Mouse (Mus musculus) heart, postnatal 10 days (tissue): ENCODE data around the gene Dusp18. TPM values are rescaled to one million over a fixed set of nuclear protein-coding genes. Genes with fewer than 3 reads are reported as not detected.
"Not testable (repeated sequence)": the region's sequence is repeated elsewhere in the genome, so short reads cannot be mapped to it uniquely, and the experiment has no call there.

Experiments used
- DNase-seq, 2 experiments: peaks; one replicate each; pipeline ENCODE4 v3.0.0; 2021
- intact Hi-C: fragments of 180-260 bp; cut with DNase I; formaldehyde crosslinking; loops from one replicate; pipeline ENCODE4 v1.15.1; 2025
- total RNA-seq, 2 experiments: library from RNA; stranded (reverse); gene quantifications; 2 replicates each; pipeline ENCODE4 v1.2.3; 2021

Dusp18 gene
- total RNA-seq, 2 experiments from 2014 or later, result 30.3 to 41.9 TPM

DNA sequence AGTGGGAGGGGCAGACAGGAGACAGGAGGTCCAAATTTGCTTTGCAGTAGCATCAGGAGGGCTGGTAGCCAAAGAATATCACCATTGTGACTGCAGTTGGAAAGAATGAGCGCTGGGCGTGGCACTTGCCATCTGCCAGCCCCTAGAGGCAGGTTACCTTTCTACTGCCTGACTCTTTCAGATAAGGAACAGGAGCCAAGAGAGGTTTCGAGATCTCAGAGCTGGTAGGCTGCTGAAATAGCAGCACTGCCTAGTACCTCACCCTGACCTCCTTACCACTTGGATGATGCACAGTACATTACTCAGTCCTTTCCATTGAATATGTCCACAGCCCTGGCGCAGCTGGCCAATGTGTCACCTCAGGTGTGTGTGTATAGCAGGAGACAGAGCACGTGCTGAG lies 7.7 kb upstream of the Dusp18 start:
- intact Hi-C loops, result no loop called here

DNA sequence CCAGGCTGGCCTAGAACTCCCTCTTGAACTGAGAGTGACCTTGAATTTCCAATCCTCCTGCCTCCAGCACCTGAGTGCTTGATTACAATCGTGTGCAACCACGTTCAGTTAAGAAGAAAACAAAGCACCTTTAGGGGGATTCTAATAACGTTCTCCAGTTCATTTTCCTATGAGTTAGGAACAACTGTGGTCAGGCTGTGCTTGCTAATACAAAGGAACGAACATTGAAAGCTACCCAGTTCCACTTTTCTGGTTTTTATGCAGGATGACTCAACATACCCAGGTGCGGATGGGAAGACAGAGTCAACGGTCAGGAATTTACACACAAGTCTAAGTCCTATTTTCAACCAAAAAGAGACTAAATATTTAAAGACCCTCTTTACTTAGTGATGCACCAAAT lies 1.1 kb upstream of the Dusp18 start:
- DNase-seq, result no peak
- intact Hi-C loops, result loop anchor here (2.0 to 10.0 kb wide), 2 partner anchors 19 to 369 kb away; no protein-coding TSS in a partner anchor

More for the DNA sequence above, 7.7 kb upstream of the Dusp18 start:
- DNase-seq, result no peak

DNA sequence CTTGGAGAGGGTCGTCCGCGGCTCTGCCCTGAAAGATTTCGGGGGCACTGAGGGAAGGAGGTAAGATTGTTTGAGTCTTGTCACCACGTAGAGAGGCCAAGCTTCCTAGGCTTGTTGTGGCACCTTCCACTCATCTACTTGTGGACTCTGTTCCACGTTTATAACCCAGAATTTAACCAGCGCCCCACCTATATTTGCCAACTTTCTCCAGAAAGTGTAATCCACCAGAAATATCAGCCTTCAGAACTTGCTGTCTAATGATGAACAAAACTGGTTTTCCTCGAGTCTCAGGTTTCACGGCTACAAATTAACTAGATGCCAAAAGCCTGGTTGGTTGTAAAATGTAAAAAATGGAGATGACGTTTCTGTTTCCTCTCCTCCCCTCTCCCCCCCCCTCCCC lies 418 bp downstream of the Dusp18 start:
- intact Hi-C loops, result loop anchor here (2.0 to 10.0 kb wide), 2 partner anchors 17 to 371 kb away; no protein-coding TSS in a partner anchor
- DNase-seq, result no peak

DNA sequence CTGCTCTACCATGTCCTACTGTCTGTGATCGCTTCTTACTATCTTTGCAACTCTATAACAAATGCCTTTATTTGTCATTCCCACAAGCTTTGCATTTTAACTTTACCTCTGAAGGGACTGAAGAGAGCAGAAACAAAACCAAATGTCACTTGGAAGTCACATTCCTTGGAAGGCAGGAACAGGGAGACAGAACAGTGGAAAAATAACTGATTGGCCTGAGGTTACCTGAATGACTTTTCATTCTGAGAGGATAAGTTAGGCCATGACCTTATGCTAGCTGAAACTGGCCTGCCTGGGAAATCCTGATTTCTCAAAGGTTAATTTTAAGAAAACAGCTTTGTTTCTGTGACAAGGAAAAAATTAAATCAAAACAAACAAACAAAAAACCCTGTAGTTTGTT lies 893 bp downstream of the Dusp18 start:
- peak; percentile 19 to 30 for DNase-seq
- intact Hi-C loops, result loop anchor here (2.0 to 10.0 kb wide), 2 partner anchors 17 to 371 kb away; no protein-coding TSS in a partner anchor

DNA sequence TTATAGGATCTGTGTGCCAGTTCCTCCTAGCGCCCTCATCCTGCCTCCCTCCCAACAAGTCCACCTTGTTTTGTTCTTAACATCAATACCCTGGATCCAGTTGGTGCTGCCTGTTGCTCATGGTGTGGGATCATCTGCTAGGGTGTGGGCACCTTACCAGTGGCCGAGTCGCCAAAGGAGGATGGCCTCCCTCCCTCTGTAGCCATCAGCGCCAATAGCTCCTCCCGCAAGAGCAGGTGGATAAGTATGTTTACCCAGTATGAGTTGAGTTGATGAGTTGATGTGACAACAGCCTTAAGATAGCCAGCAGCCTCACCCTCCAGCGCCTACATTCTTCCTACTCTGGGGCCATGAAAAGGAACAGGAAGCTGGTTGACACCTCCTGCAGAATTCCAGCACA lies 5.3 kb downstream of the Dusp18 start:
- DNase-seq, result no peak
- intact Hi-C loops, result no loop called here

DNA sequence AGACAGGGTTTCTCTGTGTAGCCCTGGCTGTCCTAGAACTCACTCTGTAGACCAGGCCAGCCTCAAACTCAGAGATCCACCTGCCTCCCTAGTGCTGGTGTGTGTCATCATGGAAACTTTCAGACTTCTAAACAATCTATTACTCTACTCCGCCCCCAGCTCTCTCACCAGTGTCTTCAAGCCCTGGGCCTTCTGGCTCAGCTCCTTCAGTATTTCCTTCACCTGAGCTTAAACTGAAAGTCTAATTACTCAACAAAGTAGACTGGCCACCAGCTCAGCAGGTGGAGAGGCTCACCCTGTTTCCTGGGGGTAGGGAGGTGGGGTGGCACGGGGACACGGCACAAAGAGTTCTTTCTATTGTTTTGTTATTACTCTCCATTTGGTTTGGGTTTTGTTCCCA lies 7.5 kb downstream of the Dusp18 start:
- intact Hi-C loops, result no loop called here
- DNase-seq, result no peak

DNA sequence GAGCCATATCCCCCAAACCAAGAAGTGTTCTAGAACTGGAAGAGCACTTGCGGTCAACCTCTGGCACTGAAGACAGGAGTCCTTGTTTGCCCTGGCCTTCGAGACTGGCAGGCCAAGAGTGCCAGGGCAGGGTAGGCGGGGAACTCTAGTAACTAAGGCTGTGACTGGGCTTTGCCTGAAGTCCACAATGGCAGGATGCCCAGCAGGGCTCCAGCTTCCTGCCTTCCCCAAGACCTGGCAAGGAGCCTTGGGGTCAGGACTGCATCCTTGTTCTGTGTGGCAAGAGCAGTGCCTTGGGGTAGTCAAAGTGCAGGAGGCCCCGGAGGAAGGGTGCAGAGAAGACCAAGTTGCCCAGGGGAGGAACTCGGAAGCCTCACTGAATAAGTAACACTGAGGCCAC lies 8.0 kb downstream of the Dusp18 start:
- intact Hi-C loops, result no loop called here
- peak; percentile 79 to 81 for DNase-seq

DNA sequence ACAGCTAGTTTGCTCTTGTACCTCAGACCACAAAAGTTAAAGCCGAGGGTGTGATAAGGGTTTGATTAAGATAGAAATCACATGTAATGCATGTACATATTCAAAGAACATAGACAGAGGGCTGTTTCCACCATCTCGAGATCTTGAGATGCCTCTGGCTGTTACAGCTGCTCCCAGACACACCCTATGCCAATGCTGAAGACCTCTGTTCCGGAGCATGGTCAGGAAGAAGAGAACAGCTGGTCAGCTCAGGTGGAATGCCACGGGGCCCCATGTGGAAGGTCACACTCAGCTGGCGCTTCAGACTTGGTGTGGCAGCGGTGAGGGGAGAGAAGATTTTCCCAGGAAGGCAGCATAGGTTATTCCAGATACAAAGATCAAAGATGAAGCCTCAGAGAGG lies 9.6 kb downstream of the Dusp18 start:
- intact Hi-C loops, result no loop called here
- DNase-seq, result no peak

DNA sequence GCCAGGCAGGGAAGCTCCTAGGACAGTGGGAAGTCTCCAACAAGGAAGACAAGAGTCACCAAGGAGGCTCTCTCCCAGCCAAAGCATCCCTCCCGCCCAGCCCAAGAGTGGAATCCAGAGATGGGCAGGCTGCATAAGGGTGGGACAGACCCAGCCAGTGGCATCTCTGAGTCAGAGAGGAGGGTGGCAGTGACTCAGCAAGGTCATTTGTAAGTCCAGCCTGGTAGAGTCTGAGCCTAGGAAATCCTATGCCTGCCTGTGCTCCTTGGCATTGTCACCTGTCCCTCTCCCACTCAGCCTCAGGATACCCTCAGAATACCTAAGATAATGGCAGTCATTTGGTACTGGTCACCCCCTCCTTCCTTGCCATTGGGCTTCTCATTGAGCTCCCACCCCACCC lies 10.4 kb downstream of the Dusp18 start:
- DNase-seq, result no peak
- intact Hi-C loops, result no loop called here

DNA sequence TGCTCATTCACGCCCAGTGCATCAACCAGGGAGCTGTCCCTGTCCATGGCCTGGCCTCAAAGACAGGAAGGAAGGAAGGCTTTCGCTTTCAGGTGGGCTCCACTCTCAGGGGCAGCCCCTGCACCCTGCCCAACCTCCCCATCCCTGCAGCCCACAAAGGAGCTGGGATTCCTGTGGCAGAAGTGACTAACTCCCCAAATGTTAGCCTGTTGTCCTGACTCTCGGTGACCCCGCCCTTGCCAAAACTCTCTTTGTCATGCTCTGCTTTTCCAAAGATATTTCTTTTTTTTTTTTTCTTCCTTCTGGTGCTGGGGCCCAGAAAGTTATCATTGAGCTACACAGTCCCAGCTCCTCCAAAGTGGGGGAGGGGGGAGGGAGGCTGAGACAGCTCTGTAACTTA lies 14.2 kb downstream of the Dusp18 start:
- intact Hi-C loops, result no loop called here
- no peak for DNase-seq

DNA sequence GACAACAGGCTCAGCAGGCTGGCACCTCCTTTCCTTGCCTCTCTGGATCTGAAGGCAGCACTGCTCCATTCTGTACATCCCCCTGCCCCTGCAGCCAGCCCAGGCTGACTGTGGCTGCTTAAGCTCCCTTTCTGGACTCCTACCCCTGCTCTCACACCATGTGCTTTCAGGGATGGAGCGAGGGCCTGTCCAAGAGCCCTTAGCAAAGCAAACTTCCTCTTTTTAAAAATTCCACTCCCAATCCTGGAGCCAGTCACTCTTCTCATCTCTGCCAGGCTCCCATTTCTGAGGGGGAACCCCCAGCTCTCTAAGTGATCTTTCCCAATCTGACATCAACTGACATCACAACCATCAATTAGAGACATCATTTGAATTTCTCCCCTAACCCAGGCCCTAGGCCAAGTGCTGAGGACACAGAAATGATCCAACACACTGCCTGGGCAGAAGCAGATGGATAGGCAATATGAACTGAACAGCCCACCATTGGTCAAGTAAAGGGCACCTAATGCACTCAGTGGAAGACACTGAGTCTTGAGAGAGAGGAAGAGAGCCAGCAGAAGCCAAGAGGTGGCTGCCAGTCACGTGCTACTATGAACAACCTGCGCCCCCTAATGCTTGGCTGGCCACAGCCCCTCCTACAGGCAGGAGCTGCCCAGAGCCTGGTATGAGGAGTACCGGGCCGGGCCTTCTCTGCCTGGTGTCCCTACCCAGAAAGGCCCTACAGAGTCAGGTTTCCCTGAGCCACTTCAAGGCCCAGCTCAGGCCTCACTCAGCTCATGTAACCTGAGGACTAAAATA lies 15.7 kb downstream of the Dusp18 start:
- peak in 1 of 2 experiments; percentile 17 for DNase-seq
- intact Hi-C loops, result no loop called here

DNA sequence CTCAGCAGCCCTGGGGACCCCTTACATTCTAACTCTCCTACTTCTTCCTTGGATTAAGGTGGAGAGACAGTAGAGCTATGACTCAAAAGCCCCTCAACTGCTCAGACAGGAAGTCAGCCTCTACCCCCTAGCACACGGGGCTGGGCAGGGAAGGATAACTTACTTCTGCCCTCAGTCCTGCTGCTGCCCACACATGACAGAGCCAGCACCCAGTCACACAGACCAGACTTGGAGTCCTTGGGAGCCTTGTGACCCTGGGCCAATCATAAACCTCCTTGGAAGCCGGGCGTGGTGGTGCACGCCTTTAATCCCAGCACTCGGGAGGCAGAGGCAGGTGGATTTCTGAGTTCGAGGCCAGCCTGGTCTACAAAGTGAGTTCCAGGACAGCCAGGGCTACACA lies 16.4 kb downstream of the Dusp18 start:
- DNase-seq, intact Hi-C loops: not testable (repeated sequence)

DNA sequence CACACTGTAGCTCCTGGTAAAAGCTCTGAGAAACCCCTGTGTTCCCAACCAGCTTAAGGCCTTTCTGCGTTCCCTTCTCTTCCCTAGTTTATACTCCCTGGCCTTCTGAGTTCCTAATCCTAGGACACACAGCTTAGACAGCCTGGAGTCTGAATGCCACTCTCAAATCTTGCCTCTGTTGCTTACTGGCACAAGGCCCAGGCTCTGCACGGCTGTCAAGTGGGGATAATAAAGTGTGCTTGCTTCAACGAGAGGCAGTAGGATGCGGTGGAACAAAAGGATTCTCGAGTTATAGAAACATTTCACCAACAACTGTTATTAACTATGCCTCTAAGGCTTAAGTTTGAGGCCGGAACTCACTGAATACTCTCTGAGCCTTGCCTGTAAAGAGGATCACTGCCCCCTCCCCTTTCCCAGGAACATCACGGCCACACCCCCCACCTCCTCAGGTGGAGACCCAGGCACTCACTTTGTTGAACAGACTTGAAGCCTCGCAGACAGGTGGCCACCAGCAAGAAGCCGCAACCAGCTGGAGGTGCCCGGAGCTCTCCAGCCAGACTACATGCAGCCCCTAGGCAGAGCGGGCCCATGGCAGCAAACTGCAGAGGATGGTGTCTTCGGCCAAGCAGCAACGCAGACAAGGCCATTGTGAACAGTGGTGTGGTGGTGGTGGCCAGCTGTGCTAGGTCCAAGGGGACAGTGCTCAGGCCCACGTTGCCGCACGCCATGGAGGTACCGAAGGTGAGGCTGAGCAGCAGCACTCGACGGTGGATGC lies 17.2 kb downstream of the Dusp18 start:
- DNase-seq, result peak; percentile 32 to 42
- intact Hi-C loops, result loop anchor here (2.0 kb wide), 1 partner anchor 17 kb away; the partner anchor contains the start of genes 4921536K21Rik and Dusp18

DNA sequence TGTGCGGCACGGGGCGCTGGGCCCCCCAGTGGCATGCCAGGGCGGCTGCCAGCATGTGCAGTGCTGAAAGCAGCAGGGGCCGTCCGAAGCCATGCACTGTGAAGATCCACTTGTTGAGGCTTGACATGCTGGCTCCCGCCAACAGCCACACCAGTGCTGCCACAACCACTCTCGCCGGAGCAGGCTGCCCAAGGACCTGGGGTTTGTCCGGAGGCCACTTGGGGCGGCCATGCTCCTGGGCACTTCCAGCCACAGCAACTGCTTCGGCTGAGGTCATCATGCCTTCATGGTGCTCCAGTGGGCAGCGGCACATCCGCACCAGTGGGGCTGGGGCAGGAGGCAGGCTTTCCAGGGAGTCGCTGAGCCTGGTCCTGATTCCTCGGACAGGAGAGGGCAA lies 17.8 kb downstream of the Dusp18 start:
- peak in 1 of 2 experiments; percentile 37 for DNase-seq
- intact Hi-C loops, result loop anchor here (2.0 kb wide), 1 partner anchor 18 kb away; the partner anchor contains the start of genes 4921536K21Rik and Dusp18

DNA sequence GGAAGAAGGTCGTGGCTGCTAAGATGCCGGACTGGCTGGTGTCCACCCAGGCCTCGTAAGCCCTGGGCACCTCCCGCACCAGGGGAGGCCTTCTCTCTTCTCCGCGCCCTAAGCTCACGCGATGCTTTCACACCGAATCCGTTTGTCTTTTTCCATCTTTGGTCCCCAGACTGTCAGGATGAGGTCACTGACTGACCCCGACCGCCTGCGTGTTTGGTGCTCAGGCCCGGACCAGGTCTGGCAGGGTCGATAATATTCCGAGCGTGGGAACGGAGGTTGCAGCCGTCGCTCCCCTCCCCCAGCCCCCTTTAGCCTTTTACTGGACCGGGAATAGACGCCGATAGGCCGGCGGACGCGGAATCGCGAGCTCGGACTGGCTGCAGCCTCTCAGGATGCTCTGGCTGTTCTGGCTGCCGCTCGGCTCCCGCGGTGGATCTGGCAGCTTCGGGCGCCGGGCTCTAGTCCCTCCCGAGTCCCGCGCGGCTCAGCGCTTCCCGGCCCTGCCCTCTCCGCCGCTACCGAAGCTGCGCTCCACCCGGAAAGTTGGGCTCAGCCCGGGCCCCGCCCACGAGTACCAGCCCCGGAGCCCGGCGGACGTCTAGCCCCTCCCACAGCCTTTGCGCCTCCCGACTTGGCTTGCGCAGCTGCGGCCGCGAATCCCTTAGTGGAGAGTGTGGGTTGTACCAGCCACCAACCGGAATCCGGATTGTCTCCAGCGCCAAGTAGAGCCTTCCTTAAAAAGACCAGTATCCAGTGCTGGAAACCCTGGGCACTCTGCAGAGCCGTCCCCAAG lies 18.5 kb downstream of the Dusp18 start:
- peak; percentile 90 to 94 for DNase-seq
- intact Hi-C loops, result loop anchor here (2.0 kb wide), 1 partner anchor 19 kb away; the partner anchor contains the start of genes 4921536K21Rik and Dusp18

DNA sequence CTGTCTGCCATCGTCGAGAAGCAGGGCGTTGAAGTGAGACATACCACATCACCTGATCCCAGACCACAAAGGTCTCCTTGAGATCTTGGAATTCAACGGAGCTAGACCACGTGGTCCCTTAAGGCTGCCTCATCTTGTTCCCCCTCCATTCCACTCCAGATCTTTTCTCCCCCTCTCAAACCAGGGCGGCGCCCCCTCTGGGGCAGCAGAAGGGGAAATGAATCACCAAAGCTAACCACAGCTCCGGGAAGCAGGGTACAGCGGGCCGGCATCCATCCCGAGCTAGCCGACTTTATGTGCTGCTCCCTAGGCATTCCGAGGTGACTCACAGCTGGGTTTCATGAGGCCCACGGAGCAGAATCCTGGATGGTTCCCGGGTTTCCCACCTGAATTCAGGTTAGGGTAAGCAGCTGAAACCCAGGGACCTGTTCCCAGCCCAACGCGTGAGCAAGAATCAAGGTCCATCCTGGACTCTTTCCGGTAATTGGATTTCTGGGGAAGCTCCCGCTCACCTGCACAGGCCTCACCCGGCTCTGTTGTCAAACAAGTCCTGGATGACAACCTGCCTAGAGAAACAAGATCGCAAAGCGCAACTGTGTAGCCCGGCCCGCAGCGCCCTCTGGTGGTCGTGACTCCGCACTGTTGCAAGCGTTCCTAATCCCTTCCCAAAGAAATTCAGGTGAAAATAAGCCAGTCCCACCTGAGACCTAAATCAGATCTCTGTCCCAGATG lies 19.2 kb downstream of the Dusp18 start, which contains the start of gene Slc35e4:
Slc35e4 (minus strand) TSS at position 556 of the 732 bp plus-strand sequence.
- DNase-seq, result peak; percentile 84 to 91
- intact Hi-C loops, result no loop called here

DNA sequence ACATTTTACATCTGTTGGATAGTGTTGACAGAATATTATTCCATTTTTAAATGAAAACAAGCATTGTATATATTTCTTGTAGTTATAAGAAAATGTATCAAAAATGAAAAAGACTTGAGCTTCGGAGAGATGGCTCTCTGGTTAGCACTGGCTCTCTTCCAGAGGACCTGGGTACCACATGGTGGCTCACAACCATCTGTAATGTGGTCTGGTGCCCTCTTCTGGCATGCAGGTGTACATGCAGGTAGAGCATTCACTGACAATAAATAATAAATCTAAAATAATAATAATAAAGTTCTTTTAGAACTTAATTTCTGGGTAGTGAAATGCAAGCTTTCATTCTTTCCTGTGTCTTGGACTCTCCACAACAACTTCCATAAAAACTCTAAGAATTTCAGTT lies 23.7 kb downstream of the Dusp18 start:
- intact Hi-C loops, result no loop called here
- DNase-seq, result peak in 1 of 2 experiments; percentile 29

DNA sequence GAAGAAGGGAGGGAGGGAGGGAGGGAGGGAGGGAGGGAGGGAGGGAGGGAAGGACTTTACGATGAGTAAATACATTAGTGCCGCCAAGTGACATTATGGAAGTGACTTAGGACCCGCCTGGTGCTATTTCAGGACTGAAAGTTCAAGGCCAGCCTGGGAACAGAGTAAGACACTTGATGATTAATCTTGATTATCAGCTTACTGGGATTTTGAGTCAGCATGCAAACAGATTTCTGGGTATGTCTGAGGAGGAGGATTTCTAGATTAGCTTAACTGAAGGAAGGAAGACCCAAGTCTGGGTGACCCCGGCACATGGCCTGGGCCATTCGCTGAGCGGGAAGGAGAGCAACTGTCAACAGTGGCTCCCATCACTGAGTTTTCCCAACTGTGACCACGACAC lies 25.4 kb downstream of the Dusp18 start:
- DNase-seq, result no peak
- intact Hi-C loops, result no loop called here

DNA sequence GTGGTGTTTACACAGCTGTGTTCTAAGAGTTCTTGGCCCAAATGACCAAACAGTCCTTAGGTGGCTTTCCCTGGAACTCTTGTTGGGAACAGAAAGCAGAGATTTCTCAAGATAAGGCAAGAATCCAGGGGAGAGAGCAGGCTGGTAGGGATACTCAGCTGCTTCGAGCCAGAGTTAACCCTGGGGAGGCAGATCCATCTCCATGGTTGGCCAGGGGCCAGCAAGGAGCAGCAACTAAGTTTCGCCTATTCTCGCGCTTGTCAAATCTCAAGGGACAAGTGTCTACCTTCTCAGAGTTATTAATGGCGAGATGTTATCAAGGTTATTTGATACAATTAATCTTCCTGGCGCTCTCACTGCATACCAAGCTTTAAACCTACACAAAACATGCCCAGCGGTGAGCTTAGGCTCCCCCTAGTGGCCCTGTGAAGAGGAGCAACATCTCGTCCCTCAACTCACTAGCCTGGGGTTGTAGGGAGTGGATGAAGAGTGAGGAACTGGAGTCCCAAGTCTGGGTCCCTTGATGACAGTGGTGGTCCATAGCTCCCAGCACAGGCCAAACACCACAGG lies 26.3 kb downstream of the Dusp18 start:
- intact Hi-C loops, result no loop called here
- DNase-seq, result peak; percentile 40 to 59

DNA sequence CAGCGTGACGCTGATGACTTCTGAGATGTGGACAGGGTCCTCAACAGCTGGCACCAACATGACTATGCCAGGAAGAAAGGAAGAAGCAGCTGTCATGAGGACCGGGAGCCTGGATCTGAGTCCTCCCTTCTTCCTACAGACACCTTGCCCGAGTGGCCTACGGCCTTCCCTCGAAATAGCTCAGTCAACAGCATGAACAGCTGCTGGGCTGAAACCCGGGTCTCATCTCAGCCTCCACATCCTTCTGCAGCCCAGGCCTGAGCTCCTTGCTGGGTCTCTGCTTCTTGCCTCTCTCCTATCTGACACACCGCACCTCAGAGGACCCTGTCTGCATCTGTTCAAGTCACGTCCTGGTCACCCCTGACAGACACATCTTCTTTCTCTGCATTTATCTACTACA lies 27.1 kb downstream of the Dusp18 start:
- DNase-seq, result no peak
- intact Hi-C loops, result no loop called here
